Mouse (Mus musculus) forelimb bud, embryonic 11.5 days (tissue): ENCODE results near the gene Saxo1.

ENCODE experiments used
- DNase-seq: peaks from one replicate; pipeline ENCODE4 v3.0.0-alpha.2; 2012; ENCODE audit warnings: low read depth, low spot score

The Saxo1 gene

GRCm38 (mm10) chr4:86558228-86558627, at the start of gene Saxo1:
Saxo1 (minus strand) TSS chr4:86558328.
- no peak for DNase-seq

GRCm38 (mm10) chr4:86591304-86591703, 33.2 kb upstream of the Saxo1 start:
- no peak for DNase-seq

GRCm38 (mm10) chr4:86588236-86588635, 30.1 kb upstream of the Saxo1 start:
- DNase-seq = no peak

GRCm38 (mm10) chr4:86580591-86580990, 22.5 kb upstream of the Saxo1 start:
- no peak for DNase-seq

GRCm38 (mm10) chr4:86580056-86580455, 21.9 kb upstream of the Saxo1 start:
- no peak for DNase-seq

GRCm38 (mm10) chr4:86576630-86577225, 18.6 kb upstream of the Saxo1 start:
- DNase-seq = no peak

- peak; percentile 28 for DNase-seq
These were observed 18.0 kb upstream of the Saxo1 start for GRCm38 (mm10) chr4:86576120-86576541.

GRCm38 (mm10) chr4:86575283-86575983, 17.3 kb upstream of the Saxo1 start, which contains the start of gene Rraga:
Rraga (plus strand) TSS chr4:86575668.
- DNase-seq = peak; percentile 96

GRCm38 (mm10) chr4:86574939-86575282, 16.8 kb upstream of the Saxo1 start:
- DNase-seq = no peak

- no peak for DNase-seq
These were observed 2.9 kb upstream of the Saxo1 start for GRCm38 (mm10) chr4:86561061-86561460.

- no peak for DNase-seq
These were observed 878 bp upstream of the Saxo1 start for GRCm38 (mm10) chr4:86559006-86559405.

GRCm38 (mm10) chr4:86557371-86557770, 757 bp downstream of the Saxo1 start:
- no peak for DNase-seq

GRCm38 (mm10) chr4:86555035-86555707, 3.0 kb downstream of the Saxo1 start:
- peak; percentile 51 for DNase-seq

- DNase-seq = no peak
These were observed 9.8 kb downstream of the Saxo1 start for GRCm38 (mm10) chr4:86548332-86548731.

- DNase-seq = peak; percentile 35
These were observed 12.5 kb downstream of the Saxo1 start for GRCm38 (mm10) chr4:86545615-86546014.

GRCm38 (mm10) chr4:86543999-86544398, 14.1 kb downstream of the Saxo1 start:
- DNase-seq = no peak

- no peak for DNase-seq
These were observed 16.6 kb downstream of the Saxo1 start for GRCm38 (mm10) chr4:86541573-86541972.

GRCm38 (mm10) chr4:86538936-86539335, 19.2 kb downstream of the Saxo1 start:
- DNase-seq = no peak

- peak; percentile 44 for DNase-seq
These were observed 20.2 kb downstream of the Saxo1 start for GRCm38 (mm10) chr4:86537972-86538371.

GRCm38 (mm10) chr4:86534091-86534481, 24.0 kb downstream of the Saxo1 start:
- DNase-seq = peak; percentile 55

- DNase-seq = no peak
These were observed 24.6 kb downstream of the Saxo1 start for GRCm38 (mm10) chr4:86533406-86534090.

- DNase-seq = no peak
These were observed 29.0 kb downstream of the Saxo1 start for GRCm38 (mm10) chr4:86529161-86529560.
